Mouse (Mus musculus) midbrain, embryonic 15.5 days (tissue): ENCODE results near the gene Esyt1. TPM values are rescaled to one million over a fixed set of nuclear protein-coding genes. Genes with fewer than 3 reads are reported as not detected.
"Not testable (repeated sequence)": the region's sequence is repeated elsewhere in the genome, so short reads cannot be mapped to it uniquely, and the experiment has no call there.

ENCODE experiments used
- ATAC-seq: fragments of 200-750 bp; cut with Nextera tagmentation; replicated peaks from 2 replicates; pipeline ENCODE4 v1.8.0; 2017; ENCODE audit warnings: moderate TSS enrichment
- H3K27ac ChIP-seq: fragments of 300-500 bp; sonication (generic); 2 replicates; pipeline ENCODE4 v1.5.1; 2015; ENCODE audit warnings: mild to moderate bottlenecking, inconsistent platforms
- H3K27me3 ChIP-seq: fragments of 300-500 bp; sonication (generic); replicated peaks from 2 replicates; pipeline ENCODE4 v1.6.1; 2015; ENCODE audit warnings: inconsistent platforms
- H3K36me3 ChIP-seq: fragments of 300-500 bp; sonication (generic); replicated peaks from 2 replicates; pipeline ENCODE4 v1.6.1; 2015; ENCODE audit warnings: inconsistent platforms
- H3K4me1 ChIP-seq: fragments of 300-500 bp; sonication (generic); 2 replicates; pipeline ENCODE4 v1.6.1; 2015; ENCODE audit warnings: inconsistent platforms
- H3K4me2 ChIP-seq: fragments of 300-500 bp; sonication (generic); 2 replicates; pipeline ENCODE4 v1.6.1; 2015; ENCODE audit warnings: inconsistent platforms, mild to moderate bottlenecking, moderate library complexity
- H3K4me3 ChIP-seq: fragments of 300-500 bp; sonication (generic); 2 replicates; pipeline ENCODE4 v1.5.1; 2015; ENCODE audit warnings: mild to moderate bottlenecking, inconsistent platforms
- H3K9ac ChIP-seq: fragments of 300-500 bp; sonication (generic); 2 replicates; pipeline ENCODE4 v1.6.1; 2015; ENCODE audit warnings: mild to moderate bottlenecking, inconsistent platforms
- H3K9me3 ChIP-seq: fragments of 300-500 bp; sonication (generic); 2 replicates; pipeline ENCODE4 v1.6.1; 2016; ENCODE audit warnings: inconsistent platforms
- WGBS: fragments of 180-500 bp; shearing (Covaris S2); methylation state at CpG from one replicate; pipeline ENCODE4 v1.1.7; 2015; ENCODE audit warnings: mixed read lengths; 5-methylcytosine and 5-hydroxymethylcytosine counted together
- polyA plus RNA-seq: library from polyadenylated mRNA; unstranded; fragments of >200 nt; fragmentation: Nextera tagmentation; extraction: Ambion mirVana; gene quantifications from 2 replicates; pipeline ENCODE4 v1.2.1, GENCODE M21; 2015

Esyt1 gene
- polyA plus RNA-seq, 1 experiment from 2014 or later, result 10.5 TPM

GRCm38 (mm10) chr10:128511189-128511588 lies 14.5 kb downstream of the Esyt1 start:
- 94% methylated on average over 9 of the region's 9 CpGs for WGBS
- no peak overlapping the region for H3K4me2 ChIP-seq
- H3K9ac ChIP-seq, result no peak overlapping the region
- no peaks in the 10 kb centered on the region for H3K4me1 ChIP-seq
- no peaks in the 10 kb centered on the region for H3K36me3 ChIP-seq
- no peaks in the 10 kb centered on the region for H3K9me3 ChIP-seq
- no peak overlapping the region for H3K27ac ChIP-seq
- ATAC-seq, result no peak
- H3K4me3 ChIP-seq, result no peak overlapping the region
- peaks cover 3% of the 10 kb centered on the region; the same call in 1 of the 2 replicates for H3K27me3 ChIP-seq

- no peak overlapping the region for H3K9ac ChIP-seq
Measured at GRCm38 (mm10) chr10:128510301-128510700, 15.4 kb downstream of the Esyt1 start.

GRCm38 (mm10) chr10:128509831-128510230 lies 15.8 kb downstream of the Esyt1 start:
- Histone ChIP-seq H3K9me3 (no peaks in the 10 kb centered on the region), H3K27ac (no peak overlapping the region), H3K4me2 (no peak overlapping the region), H3K4me3 (no peak overlapping the region), H3K27me3 (no peaks in the 10 kb centered on the region), H3K9ac (no peak overlapping the region), H3K4me1 (no peaks in the 10 kb centered on the region), H3K36me3 (no peaks in the 10 kb centered on the region)
- ATAC-seq, result no peak
- 83% methylated on average over 4 of the region's 4 CpGs for WGBS

More at GRCm38 (mm10) chr10:128510301-128510700, 15.4 kb downstream of the Esyt1 start:
- H3K27ac ChIP-seq, result no peak overlapping the region
- ATAC-seq, result no peak
- H3K4me1 ChIP-seq, result no peaks in the 10 kb centered on the region
- H3K36me3 ChIP-seq, result no peaks in the 10 kb centered on the region
- H3K4me2 ChIP-seq, result no peak overlapping the region
- no peaks in the 10 kb centered on the region for H3K27me3 ChIP-seq
- H3K4me3 ChIP-seq, result no peak overlapping the region
- H3K9me3 ChIP-seq, result no peaks in the 10 kb centered on the region
- WGBS, result 91% methylated on average over 11 of the region's 11 CpGs

GRCm38 (mm10) chr10:128509203-128509602 lies 16.5 kb downstream of the Esyt1 start:
- Histone ChIP-seq H3K4me3 (no peak overlapping the region), H3K27me3 (no peaks in the 10 kb centered on the region), H3K9me3 (no peaks in the 10 kb centered on the region), H3K9ac (no peak overlapping the region), H3K4me1 (no peaks in the 10 kb centered on the region), H3K27ac (no peak overlapping the region), H3K36me3 (no peaks in the 10 kb centered on the region), H3K4me2 (no peak overlapping the region)
- no peak for ATAC-seq
- WGBS, result 88% methylated on average over 9 of the region's 9 CpGs

- no peak for ATAC-seq
- H3K4me2 ChIP-seq, result no peak overlapping the region
- H3K4me3 ChIP-seq, result no peak overlapping the region
- H3K4me1 ChIP-seq, result no peaks in the 10 kb centered on the region
- H3K27ac ChIP-seq, result no peak overlapping the region
- H3K36me3 ChIP-seq, result no peaks in the 10 kb centered on the region
- no peak overlapping the region for H3K9ac ChIP-seq
- no peaks in the 10 kb centered on the region for H3K27me3 ChIP-seq
- no peaks in the 10 kb centered on the region for H3K9me3 ChIP-seq
- 84% methylated on average over 9 of the region's 9 CpGs for WGBS
Measured at GRCm38 (mm10) chr10:128508260-128508659, 17.4 kb downstream of the Esyt1 start.

- Histone ChIP-seq H3K4me1 (no peaks in the 10 kb centered on the region), H3K27me3 (no peaks in the 10 kb centered on the region), H3K4me3 (no peak overlapping the region), H3K27ac (no peak overlapping the region), H3K4me2 (no peak overlapping the region), H3K36me3 (no peaks in the 10 kb centered on the region), H3K9ac (no peak overlapping the region), H3K9me3 (no peaks in the 10 kb centered on the region)
- ATAC-seq, result no peak
- WGBS, result 96% methylated on average over 14 of the region's 14 CpGs
Measured at GRCm38 (mm10) chr10:128505974-128506373, 19.7 kb downstream of the Esyt1 start.

GRCm38 (mm10) chr10:128505371-128505667 lies 20.4 kb downstream of the Esyt1 start:
- H3K27me3 ChIP-seq, H3K4me2 ChIP-seq, H3K36me3 ChIP-seq, H3K9ac ChIP-seq, H3K27ac ChIP-seq, H3K9me3 ChIP-seq, H3K4me3 ChIP-seq, ATAC-seq, H3K4me1 ChIP-seq: not testable (repeated sequence)
- 83% methylated on average over 5 of the region's 5 CpGs for WGBS

GRCm38 (mm10) chr10:128504641-128505370 lies 20.9 kb downstream of the Esyt1 start:
- Histone ChIP-seq H3K4me2 (no peak overlapping the region), H3K27me3 (no peaks in the 10 kb centered on the region), H3K36me3 (no peaks in the 10 kb centered on the region), H3K27ac (no peak overlapping the region), H3K4me1 (no peaks in the 10 kb centered on the region), H3K4me3 (no peak overlapping the region), H3K9me3 (no peaks in the 10 kb centered on the region), H3K9ac (no peak overlapping the region)
- ATAC-seq, result no peak
- 83% methylated on average over 9 of the region's 9 CpGs for WGBS

- Histone ChIP-seq H3K36me3 (no peaks in the 10 kb centered on the region), H3K4me1 (peaks cover 7% of the 10 kb centered on the region), H3K27ac (no peak overlapping the region), H3K4me3 (no peak overlapping the region), H3K4me2 (no peak overlapping the region), H3K9ac (no peak overlapping the region), H3K9me3 (no peaks in the 10 kb centered on the region), H3K27me3 (no peaks in the 10 kb centered on the region)
- ATAC-seq, result no peak
- WGBS, result 96% methylated on average over 3 of the region's 3 CpGs
Measured at GRCm38 (mm10) chr10:128504012-128504411, 21.7 kb downstream of the Esyt1 start.

GRCm38 (mm10) chr10:128503532-128503931 lies 22.1 kb downstream of the Esyt1 start:
- no peak for ATAC-seq
- WGBS, result 74% methylated on average over 8 of the region's 8 CpGs
- Histone ChIP-seq H3K4me3 (no peak overlapping the region), H3K9me3 (no peaks in the 10 kb centered on the region), H3K27ac (no peak overlapping the region), H3K4me2 (no peak overlapping the region), H3K27me3 (no peaks in the 10 kb centered on the region), H3K9ac (no peak overlapping the region), H3K36me3 (no peaks in the 10 kb centered on the region), H3K4me1 (peaks cover 7% of the 10 kb centered on the region)

GRCm38 (mm10) chr10:128502341-128502740 lies 23.3 kb downstream of the Esyt1 start:
- no peaks in the 10 kb centered on the region for H3K9me3 ChIP-seq
- H3K27ac ChIP-seq, result no peak overlapping the region
- peaks cover 13% of the 10 kb centered on the region for H3K4me1 ChIP-seq
- no peak overlapping the region for H3K4me3 ChIP-seq
- H3K27me3 ChIP-seq, result no peaks in the 10 kb centered on the region
- no peak overlapping the region for H3K4me2 ChIP-seq
- no peak overlapping the region for H3K9ac ChIP-seq
- no peak for ATAC-seq
- H3K36me3 ChIP-seq, result no peaks in the 10 kb centered on the region
- WGBS, result 82% methylated on average over 5 of the region's 5 CpGs

GRCm38 (mm10) chr10:128499116-128499671 lies 26.5 kb downstream of the Esyt1 start:
- ATAC-seq, result peak; percentile 19
- Histone ChIP-seq H3K9me3 (no peaks in the 10 kb centered on the region), H3K27me3 (no peaks in the 10 kb centered on the region), H3K36me3 (no peaks in the 10 kb centered on the region), H3K27ac (peak overlapping the region; percentile 72), H3K4me2 (peak overlapping the region; percentile 83), H3K4me3 (peak overlapping the region; percentile 77), H3K9ac (peak overlapping the region; percentile 43), H3K4me1 (peaks cover 21% of the 10 kb centered on the region)
- 1% methylated on average over 21 of the region's 21 CpGs for WGBS

- Histone ChIP-seq H3K27ac (peak within 1 kb of the TSS; percentile 72), H3K9ac (peak within 1 kb of the TSS; percentile 43), H3K4me3 (peak within 1 kb of the TSS; percentile 77), H3K4me2 (peak within 1 kb of the TSS; percentile 83), H3K27me3 (no peaks in the 10 kb centered on the region), H3K4me1 (peaks cover 21% of the 10 kb centered on the region), H3K9me3 (no peaks in the 10 kb centered on the region), H3K36me3 (no peaks in the 10 kb centered on the region)
- WGBS, result under 1% methylated on average over 27 of the region's 27 CpGs
- ATAC-seq, result peak; percentile 80
Measured at GRCm38 (mm10) chr10:128498590-128498989, 27.1 kb downstream of the Esyt1 start, which contains the start of gene Myl6b. Gene Myl6b (minus strand): TSS chr10:128498685.
